Mouse (Mus musculus) lung, postnatal 25 days (tissue): ENCODE results near the gene Col23a1.

Source experiments
- DNase-seq: peaks from one replicate; pipeline ENCODE4 v3.0.0; 2022; ENCODE audit warnings: low spot score

The Col23a1 gene

GRCm38 (mm10) chr11:51485051-51485521, 195.4 kb downstream of the Col23a1 start:
- no peak for DNase-seq

GRCm38 (mm10) chr11:51485775-51486464, 196.2 kb downstream of the Col23a1 start:
- DNase-seq = no peak

GRCm38 (mm10) chr11:51488813-51489212, 199.1 kb downstream of the Col23a1 start:
- no peak for DNase-seq

GRCm38 (mm10) chr11:51493421-51493820, 203.7 kb downstream of the Col23a1 start:
- DNase-seq = no peak

- no peak for DNase-seq
Measured at GRCm38 (mm10) chr11:51494178-51494577, 204.5 kb downstream of the Col23a1 start.

GRCm38 (mm10) chr11:51499776-51500175, 210.1 kb downstream of the Col23a1 start:
- no peak for DNase-seq

- DNase-seq = peak; percentile 26
Measured at GRCm38 (mm10) chr11:51502431-51502851, 212.7 kb downstream of the Col23a1 start.

- DNase-seq = no peak
Measured at GRCm38 (mm10) chr11:51504946-51505345, 215.2 kb downstream of the Col23a1 start.

GRCm38 (mm10) chr11:51508053-51508452, 218.3 kb downstream of the Col23a1 start:
- DNase-seq = no peak

GRCm38 (mm10) chr11:51509211-51509610, 219.5 kb downstream of the Col23a1 start:
- DNase-seq = no peak

- no peak for DNase-seq
Measured at GRCm38 (mm10) chr11:51513019-51513418, 223.3 kb downstream of the Col23a1 start.

GRCm38 (mm10) chr11:51515346-51515745, 225.6 kb downstream of the Col23a1 start:
- no peak for DNase-seq

- DNase-seq = no peak
Measured at GRCm38 (mm10) chr11:51518100-51518499, 228.4 kb downstream of the Col23a1 start.

- DNase-seq = no peak
Measured at GRCm38 (mm10) chr11:51518585-51518984, 228.9 kb downstream of the Col23a1 start.

GRCm38 (mm10) chr11:51521440-51521839, 231.7 kb downstream of the Col23a1 start:
- DNase-seq = no peak

GRCm38 (mm10) chr11:51523215-51523614, 233.5 kb downstream of the Col23a1 start:
- DNase-seq = no peak

GRCm38 (mm10) chr11:51523625-51524024, 233.9 kb downstream of the Col23a1 start:
- no peak for DNase-seq

- DNase-seq = no peak
Measured at GRCm38 (mm10) chr11:51526631-51527161, 237.0 kb downstream of the Col23a1 start.

- no peak for DNase-seq
Measured at GRCm38 (mm10) chr11:51533128-51533533, 243.4 kb downstream of the Col23a1 start.

- peak; percentile 72 for DNase-seq
Measured at GRCm38 (mm10) chr11:51534314-51534713, 244.6 kb downstream of the Col23a1 start.

- DNase-seq = no peak
Measured at GRCm38 (mm10) chr11:51538388-51538787, 248.7 kb downstream of the Col23a1 start.

- DNase-seq = no peak
Measured at GRCm38 (mm10) chr11:51538919-51539758, 249.4 kb downstream of the Col23a1 start.

- peak; percentile 96 for DNase-seq
Measured at GRCm38 (mm10) chr11:51539759-51540282, 250.1 kb downstream of the Col23a1 start.
